Mouse (Mus musculus): ENCODE data around the gene Tmem102.

Tmem102 gene

DNA sequence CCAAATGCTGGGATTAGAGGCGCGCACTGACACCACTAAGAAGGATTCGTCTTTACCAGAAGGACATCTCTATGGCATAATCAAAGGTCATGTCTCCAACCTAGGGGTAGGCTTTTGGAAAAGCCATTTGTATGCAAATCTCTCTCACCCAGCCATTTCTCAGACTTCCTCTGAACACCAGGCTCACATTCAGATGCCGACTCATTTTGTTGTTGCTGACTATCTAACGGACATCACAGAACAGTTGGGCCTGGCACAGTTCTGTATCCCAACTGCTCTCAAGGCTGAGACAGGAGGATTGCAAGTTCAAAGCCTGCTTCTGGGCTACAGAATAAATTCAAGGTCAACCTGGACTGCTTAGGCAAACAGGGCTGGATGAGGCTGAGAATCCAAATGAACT lies 18.1 kb downstream of the Tmem102 start:
- no peak for DNase-seq (ENCODE audit: low spot score in 2 of 2)

DNA sequence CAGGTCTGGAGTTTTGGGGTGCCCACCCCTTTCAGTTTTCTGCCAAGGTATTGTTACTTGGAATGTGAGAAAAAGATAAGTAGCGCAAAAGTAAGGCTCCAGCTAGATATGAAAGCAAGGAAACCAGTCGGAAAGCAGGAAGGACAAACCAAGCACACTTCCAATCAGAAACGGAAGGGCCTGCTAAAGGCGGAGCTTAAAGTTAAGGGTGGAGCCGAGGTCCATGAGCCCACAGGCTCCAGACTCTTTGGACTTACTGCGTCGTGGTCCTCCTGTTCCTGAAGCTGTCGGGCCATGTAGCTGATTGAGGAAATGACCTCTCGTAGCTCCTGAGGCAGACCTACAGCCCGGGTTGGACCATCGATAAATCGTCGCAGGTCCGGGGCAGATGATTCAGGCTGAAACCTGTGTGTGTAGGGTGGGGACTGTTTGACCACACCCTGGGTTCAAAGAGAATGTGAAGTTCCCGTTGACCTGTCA lies 20.6 kb downstream of the Tmem102 start:
- DNase-seq (ENCODE audit: low spot score in 2 of 2), result no peak

DNA sequence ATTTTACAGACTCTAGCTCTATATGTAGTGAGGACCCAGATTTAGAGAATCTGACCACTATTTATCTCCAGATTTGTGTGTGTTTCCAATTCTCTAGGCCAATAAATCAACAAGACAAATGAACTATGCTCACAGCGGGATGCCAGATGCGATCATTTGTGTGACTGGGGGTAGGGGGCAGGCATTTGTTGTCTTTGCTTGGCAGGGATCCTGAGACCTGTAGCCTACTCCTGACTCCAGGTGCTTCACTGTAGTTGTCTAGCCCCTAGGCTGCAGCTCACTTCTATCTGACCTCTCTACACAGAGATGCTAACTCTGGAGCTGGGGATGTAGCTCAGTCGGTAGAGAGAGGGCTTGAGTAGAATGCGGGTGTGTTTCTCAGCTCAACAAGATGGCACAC lies 23.6 kb downstream of the Tmem102 start:
- DNase-seq (ENCODE audit: low spot score in 2 of 2), result no peak

DNA sequence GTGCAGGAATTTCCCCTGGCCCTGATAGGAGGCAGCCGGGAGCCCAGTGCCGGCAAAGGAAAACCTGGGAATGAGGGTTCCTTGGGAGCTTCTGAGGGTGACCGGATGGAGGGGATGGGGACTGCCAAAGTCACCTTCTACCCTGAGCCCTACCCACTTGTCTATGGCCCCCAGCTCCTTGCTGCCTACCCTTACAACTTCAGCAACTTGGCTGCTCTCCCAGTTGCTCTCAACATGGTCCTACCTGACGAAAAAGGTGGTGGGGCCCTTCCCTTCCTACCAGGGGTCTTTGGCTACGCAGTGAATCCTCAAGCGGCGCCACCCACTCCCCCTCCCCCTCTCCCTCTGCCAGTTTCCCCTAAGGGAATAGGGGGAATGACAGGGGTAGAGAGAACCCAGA lies 26.4 kb downstream of the Tmem102 start:
- no peak for DNase-seq (ENCODE audit: low spot score in 2 of 2)

DNA sequence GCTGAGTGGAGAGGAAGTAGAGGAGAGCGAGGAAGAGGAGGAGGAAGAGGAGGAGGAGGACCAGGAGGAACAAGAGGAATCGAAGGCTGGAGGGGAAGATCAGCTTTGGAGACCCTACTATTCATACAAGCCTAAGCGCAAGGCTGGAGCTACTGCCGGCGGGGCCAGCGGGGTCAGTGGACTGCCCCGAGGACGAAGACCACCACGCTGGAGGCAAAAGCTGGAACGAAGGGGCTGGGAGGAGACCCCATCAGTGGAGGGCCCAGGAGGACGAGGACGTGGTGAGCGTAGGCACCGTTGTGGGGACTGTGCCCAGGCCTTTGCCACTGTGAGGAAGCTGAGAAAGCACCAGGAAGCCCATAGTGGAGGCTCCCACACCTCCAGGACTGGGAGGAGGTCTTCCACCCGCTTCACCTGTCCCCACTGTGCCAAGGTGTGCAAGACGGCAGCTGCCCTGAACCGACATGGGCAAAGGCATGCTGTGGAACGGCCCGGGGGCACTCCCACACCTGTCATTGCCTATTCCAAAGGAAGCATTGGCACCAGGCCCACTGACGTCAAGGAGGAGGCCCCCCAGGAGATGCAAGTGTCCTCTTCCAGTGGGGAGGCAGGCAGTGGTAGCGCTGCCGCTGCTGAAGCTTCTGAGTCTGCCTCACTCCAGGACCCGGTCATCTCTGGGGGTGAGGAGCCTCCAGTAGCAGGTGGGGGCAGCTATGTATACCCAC lies 27.0 kb downstream of the Tmem102 start:
- no peak for DNase-seq (ENCODE audit: low spot score in 2 of 2)

DNA sequence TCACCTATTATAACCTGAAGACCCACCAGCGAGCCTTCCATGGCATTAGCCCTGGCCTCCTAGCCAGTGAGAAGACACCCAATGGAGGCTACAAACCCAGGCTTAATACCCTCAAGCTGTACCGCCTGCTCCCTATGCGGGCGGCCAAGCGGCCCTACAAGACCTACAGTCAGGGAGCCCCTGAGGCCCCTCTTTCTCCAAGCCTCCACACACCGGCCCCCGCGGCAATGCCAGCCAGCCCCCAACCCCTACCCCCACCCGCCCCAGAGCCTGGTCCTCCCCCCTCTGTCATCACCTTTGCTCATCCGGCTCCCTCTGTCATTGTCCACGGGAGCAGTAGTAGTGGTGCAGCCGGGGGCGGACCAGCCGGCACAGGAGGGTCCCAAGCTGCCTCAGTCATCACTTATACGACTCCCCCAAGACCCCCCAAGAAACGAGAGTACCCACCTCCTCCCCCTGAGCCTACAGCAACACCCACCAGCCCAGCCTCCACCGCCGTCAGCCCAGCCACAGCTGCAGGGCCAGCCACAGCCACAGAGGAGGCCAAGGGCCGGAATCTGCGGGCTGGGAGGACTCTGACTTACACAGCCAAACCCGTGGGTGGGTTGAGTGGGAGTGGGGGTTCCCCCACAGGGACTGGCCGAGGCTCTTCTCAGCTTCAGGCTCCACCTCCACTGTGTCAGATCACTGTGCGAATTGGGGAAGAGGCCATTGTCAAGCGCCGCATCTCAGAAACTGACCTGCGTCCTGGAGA lies 27.7 kb downstream of the Tmem102 start:
- DNase-seq (ENCODE audit: low spot score in 2 of 2), result no peak

DNA sequence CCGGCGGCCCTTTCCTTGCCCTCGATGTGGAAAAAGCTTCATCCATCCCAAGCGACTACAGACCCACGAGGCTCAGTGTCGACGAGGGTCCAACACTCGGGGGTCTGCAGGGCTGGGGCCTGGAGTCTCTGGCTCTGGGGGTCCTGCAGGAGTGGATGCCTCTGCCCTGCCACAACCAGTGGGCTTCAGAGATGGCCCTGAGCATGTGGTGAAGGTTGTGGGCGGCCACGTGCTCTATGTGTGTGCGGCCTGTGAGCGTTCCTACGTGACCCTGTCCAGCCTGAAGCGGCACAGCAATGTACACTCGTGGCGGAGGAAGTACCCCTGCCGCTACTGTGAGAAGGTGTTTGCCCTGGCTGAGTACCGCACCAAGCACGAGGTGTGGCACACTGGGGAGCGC lies 28.9 kb downstream of the Tmem102 start:
- DNase-seq (ENCODE audit: low spot score in 2 of 2), result no peak

DNA sequence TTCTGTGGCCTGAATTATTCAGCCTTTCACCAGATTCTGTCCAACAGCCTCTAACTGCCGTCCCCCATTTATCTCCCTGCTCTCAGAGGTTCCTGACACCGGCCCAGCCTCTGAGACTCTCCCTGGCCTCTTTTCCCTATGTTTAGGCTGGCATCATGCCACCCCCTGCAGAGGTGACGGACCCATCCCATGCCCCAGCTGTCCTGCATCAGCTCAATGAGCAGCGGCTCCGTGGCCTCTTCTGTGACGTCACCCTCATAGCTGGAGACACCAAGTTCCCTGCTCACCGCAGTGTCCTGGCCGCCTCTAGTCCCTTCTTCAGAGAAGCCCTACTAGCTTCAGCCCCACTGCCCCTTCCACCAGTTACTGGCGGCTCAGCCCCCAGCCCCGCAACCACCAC lies 29.7 kb downstream of the Tmem102 start:
- DNase-seq (ENCODE audit: low spot score in 2 of 2), result no peak

DNA sequence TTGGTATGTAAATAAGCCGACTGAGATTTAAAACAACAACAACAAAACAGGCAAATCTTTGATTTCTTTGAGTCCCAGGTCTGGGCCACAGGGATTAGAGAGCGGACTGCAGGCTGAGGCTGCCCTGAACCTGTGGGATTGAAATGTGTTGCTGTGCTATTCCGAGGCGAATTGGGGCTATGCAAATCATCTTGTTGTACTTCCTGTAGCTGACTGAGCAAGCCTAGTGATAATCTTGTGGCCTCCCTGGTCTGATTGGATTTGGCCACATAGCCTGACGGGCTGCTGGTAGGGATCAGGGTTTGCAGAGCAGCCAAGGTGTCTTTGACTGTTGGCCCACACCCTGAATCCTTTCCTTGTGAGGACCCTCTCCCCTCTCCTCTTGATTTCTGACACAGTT lies 30.5 kb downstream of the Tmem102 start:
- no peak for DNase-seq (ENCODE audit: low spot score in 2 of 2)

DNA sequence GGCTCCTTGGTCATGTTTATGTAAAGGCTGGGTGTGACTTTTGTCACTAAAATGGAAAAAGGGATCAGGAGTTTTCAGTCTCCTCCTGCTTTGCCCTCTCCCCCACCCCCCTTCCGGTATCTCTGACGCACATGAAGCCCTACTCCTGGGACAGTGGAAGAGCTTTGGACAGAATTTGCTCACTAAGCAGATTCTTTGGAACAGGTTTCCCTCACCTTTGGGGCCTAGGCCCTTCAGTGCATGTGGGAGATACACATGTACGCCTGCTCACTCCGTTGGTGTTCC lies 37.9 kb downstream of the Tmem102 start:
- no peak for DNase-seq (ENCODE audit: low spot score in 2 of 2)

DNA sequence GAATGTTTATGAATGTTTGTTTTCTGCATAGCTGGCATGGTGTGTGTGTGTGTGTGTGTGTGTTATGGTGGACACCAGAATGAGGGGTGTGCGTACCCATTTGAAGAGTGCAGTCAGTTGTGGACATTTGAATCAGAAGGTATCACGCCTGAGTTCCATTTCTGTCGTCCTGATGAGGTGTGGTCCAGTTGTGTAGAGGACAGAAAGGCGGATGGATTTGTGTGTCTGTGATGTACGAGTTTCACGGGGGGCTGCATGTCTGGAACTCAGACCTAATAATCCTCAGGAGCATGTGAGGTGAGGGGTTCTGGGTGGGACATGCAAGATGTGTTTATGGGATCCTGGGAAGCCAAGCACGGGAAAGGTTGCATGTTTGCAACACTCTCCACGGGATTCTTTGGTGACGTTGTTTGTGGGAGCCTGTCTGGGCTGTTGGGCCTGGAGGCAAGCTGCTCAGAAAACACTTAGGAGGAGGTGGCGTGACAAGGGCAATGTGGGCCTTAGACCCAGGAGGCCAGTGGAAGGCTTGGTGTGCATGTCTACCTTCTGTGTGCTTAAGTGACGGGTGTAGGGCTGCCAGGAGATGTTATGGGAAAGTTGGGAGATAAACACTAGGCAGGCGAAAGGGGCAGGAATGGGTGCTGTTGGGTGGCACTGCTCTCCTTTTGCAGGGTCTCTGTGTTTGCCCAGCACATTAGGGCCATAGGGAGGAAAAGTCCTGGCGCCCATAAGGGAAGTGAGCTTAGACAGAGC lies 38.4 kb downstream of the Tmem102 start:
- no peak for DNase-seq (ENCODE audit: low spot score in 2 of 2)

DNA sequence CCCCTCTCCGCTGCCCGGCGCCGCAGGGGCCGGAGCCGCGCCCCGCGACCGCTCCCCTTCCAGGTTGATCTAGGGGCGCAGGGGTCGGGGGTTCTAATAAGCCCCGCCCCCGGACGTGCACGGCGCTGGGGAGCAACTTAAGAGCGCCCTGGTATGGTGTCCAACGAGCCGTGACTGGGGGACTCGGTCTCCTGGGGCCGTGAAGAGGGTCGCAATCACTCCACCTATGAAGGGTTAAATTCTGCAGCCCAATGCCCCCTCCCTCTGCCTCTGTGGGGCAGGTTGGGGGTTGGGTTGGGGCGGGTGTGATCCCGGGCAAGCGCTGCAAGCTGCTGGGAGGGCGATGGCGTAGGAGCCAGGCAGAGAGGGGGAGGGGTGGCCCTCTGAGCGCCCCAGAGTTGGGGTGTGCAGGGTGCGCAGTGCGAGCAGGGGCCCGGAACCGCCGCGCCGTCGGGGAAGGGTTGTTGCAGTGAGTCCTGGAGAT lies 39.3 kb downstream of the Tmem102 start:
- peak; percentile 85 to 91 for DNase-seq (ENCODE audit: low spot score in 2 of 2)

DNA sequence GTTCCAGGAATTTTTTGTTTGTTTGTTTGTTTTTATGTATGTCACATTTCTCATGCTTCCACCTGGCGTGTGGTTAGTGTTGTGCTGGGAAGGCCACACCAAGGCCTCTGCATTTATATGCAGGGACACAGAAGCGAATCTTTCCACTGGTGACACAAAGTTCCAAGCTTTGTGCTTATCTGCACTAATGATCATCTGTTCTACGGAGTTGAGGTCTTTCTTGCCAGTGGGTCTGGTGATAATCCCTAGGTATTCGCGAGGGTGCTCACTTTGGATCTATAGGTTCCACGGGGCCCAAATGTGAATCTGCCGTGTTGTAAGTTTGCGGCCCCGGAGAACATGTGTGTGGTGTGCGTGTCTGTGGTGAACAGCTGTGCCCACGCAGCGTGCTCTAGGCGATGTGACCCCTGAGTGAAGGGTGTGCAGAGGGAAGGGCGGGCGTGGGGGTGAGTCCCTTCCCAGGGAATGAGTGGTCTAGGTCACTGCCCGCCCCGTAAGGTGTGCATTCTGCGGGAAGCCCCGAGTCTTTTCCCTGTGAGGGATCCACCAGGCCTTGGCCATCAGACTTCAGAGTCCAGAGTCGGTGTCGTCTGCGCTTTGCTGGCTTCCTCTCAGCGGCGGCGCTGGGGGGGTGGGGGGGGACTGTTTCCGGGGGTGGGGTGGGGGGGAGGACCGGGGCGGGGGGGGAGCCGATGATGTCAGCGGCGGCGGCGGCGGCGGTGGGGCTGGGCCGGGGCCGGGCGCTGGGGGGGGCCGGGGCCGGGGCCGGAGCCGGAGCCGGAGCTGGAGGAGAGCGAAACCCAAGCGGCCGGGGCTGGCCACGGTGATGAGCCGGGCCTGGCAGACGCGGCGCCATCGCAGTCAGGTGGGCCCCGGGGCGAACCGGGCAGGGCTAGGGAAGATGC lies 40.0 kb downstream of the Tmem102 start, which contains the start of gene Zbtb4:
Zbtb4 (plus strand) TSS at position 692 of the 905 bp plus-strand sequence.
- peak; percentile 35 to 53 for DNase-seq (ENCODE audit: low spot score in 2 of 2)

DNA sequence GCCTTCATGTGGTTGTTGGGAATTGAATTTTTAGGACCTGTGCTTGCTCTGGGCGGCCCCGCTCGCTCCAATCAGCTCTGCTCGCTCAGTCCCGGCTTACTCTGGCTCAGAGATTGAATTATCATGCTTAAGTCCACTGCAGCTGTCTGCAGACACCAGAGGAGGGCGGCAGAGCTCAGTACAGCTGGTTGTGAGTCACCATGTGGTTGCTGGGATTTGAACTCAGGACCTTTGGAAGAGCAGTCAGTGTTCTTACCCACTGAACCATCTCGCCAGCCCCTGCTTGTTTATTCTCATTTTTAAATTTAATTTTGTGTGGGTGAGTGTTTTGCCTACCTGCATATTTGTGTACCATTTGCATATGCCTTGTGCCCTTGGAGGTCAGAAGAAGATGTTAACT lies 41.9 kb downstream of the Tmem102 start:
- DNase-seq (ENCODE audit: low spot score in 2 of 2), result no peak

DNA sequence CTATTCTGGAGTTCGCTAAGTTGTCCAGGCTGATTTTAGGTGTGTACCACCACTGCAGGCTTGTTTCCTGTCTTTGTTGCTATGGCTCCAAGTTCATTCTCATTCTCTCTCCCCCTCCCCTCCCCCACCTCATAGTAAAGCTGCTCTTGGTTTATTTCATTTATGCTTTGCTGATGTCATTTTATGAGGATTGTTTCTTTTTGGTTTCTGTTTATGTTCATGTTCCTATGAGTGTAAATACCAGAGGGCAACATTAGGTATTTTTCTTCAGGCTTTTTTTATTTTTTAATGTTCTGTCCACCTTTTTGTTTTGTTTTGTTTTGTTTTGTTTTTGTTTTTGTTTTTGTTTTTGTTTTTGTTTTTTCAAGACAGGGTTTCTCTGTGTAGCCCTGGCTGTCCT lies 43.6 kb downstream of the Tmem102 start, which contains the start of gene Slc35g3:
Slc35g3 (minus strand) TSS at position 101 of the 400 bp plus-strand sequence.
- DNase-seq (ENCODE audit: low spot score in 2 of 2), result no peak

DNA sequence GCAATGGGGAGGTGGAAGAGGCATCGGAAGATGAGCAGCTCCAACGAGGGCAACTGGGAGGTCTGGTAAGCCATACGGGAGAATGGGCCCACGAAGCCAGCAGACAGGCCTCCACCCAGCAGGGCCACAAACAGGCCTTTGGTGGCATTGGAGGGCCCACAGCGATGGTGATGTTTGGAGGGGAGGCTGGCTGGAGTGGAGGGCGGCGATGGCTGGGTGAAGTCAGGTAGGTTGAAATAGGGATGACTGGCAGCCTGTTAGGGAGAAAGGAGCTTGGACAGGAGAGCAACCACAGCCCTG lies 44.6 kb downstream of the Tmem102 start:
- DNase-seq (ENCODE audit: low spot score in 2 of 2), result no peak

DNA sequence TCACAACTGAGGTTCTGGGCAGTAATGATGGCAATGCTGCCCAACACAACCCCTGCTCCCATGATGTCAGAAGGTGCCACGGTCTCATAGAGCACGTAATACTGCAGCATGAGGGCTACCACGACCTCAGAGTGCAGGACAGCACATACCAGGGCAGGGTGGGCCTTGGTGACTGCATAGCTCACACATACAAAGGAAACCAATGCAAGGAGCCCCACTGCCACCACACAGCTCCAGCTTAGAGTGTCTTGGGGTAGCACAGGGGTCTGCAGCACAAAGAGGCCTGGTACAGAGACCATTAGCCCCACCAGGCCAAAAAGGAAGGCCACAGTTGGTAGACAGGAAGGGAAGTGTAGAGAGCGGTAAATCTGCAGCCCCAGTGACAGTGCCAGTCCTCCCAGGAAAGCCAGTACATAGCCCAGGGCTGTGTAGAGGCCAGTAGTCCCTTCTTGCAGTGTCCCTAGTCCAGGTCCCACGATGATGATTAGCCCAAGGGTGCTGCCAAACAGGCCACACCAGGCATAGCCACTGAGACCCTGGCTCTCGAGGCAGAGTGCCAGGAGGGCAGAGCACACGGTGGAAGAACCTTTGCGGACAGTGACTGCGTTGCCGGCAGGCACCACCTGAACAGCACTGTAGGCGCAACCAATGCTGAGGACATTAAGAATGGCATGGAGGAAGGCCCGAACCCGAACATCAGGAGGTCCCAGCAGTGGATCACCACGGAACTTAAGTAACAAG lies 45.1 kb downstream of the Tmem102 start:
- DNase-seq (ENCODE audit: low spot score in 2 of 2), result no peak

DNA sequence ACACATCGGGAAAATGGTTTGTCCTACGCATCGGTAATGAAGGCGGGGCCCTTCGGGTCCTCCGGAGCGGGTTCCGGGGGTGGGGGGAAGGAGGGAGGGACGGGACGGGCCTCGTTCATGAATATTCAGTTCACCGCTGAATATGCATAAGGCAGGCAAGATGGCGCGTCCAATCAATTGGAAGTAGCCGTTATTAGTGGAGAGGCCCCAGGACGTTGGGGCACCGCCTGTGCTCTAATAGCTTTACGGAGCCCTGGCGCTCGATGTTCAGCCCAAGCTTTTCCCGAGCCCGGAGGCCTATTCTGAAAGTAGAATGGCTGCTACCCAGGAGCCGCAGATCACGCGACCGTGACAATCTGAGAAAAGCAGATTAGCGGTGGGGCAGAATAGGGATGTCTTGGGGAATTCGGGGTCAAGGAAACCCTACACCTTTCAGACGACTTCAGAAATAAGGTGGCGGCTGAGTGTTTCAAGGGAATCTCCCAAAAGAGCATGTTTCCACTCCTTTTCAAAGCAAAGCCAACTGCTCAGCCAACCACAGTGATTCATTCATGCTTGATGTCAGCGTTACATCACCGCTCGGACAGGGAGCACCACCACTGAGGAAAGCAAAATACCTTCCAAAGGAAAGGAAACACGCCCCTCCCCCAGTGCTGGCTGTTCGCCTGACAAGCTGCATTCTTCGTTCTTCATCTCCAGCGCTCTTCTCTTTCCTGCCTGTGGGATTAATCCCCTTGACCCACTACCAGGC lies 46.3 kb downstream of the Tmem102 start:
- peak; percentile 78 to 82 for DNase-seq (ENCODE audit: low spot score in 2 of 2)

DNA sequence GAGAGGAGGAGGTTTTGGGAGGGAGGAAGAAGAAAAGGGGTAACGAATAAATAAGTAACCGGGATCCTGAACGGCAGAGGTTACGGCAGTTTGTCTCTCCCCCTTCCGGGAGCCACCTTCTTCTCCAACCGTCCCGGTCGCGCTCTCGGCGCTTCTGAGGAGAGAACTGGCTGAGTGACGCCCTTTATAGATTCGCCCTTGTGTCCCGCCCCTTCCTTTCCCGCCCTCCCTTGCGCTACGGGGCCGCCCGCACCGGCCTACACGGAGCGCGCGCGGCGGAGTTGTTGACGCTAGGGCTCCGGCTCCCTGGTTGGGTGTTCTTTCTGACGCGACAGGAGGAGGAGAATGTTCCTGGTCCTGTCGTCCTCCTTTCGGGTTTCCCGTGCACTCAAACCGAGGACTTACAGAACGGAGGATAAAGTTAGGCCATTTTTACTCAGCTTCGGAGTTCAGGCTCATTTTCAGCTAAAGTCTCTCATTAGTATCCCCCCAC lies 46.9 kb downstream of the Tmem102 start, which contains the start of gene Polr2a:
Polr2a (minus strand) TSS at position 160 of the 493 bp plus-strand sequence.
- peak; percentile 96 to 98 for DNase-seq (ENCODE audit: low spot score in 2 of 2)

DNA sequence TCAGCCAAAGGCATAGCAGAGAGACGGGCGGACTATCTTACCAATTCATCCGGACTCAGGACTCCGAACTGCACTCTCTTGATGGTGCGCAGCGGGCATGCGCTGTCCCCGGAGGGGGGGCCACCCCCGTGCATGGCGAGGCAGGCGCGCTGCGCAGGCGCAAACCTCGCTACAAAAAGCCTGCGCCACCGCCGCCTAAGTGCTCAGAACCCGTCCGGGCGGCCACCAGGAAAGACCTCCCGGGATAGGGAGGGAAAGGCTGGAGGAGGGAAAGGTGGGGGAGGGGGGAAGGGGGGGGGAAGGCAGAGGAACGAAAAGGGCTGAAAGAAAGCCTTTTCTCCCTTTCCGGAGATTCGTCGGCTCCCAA lies 47.4 kb downstream of the Tmem102 start:
- DNase-seq (ENCODE audit: low spot score in 2 of 2), result peak; percentile 92 to 96
